Mouse (Mus musculus) embryonic facial prominence, embryonic 12.5 days (tissue): ENCODE measurements around the gene Trpv4. TPM values are rescaled to one million over a fixed set of nuclear protein-coding genes. Genes with fewer than 3 reads are reported as not detected.

Source experiments
- ATAC-seq: fragments of 200-750 bp; cut with Nextera tagmentation; 2 replicates; pipeline ENCODE4 v1.8.0; 2017; ENCODE audit not compliant: insufficient number of reproducible peaks, insufficient read depth, low FRiP score, low TSS enrichment
- H3K27ac ChIP-seq: fragments of 300-500 bp; sonication (generic); 2 replicates; pipeline ENCODE4 v1.5.1; 2016; ENCODE audit warnings: mild to moderate bottlenecking
- H3K27me3 ChIP-seq: fragments of 300-500 bp; sonication (generic); 2 replicates; pipeline ENCODE4 v1.6.1; 2016; ENCODE audit warnings: mild to moderate bottlenecking, moderate library complexity
- H3K36me3 ChIP-seq: fragments of 300-500 bp; sonication (generic); 2 replicates; pipeline ENCODE4 v1.6.1; 2016; ENCODE audit warnings: mild to moderate bottlenecking
- H3K4me1 ChIP-seq: fragments of 300-500 bp; sonication (generic); 2 replicates; pipeline ENCODE4 v1.6.1; 2016
- H3K4me2 ChIP-seq: fragments of 300-500 bp; sonication (generic); replicated peaks from 2 replicates; pipeline ENCODE4 v1.6.1; 2016; ENCODE audit warnings: mild to moderate bottlenecking, moderate library complexity
- H3K4me3 ChIP-seq: fragments of 300-500 bp; sonication (generic); 2 replicates; pipeline ENCODE4 v1.5.1; 2016; ENCODE audit warnings: mild to moderate bottlenecking
- H3K9ac ChIP-seq: fragments of 300-500 bp; sonication (generic); 2 replicates; pipeline ENCODE4 v1.6.1; 2016; ENCODE audit warnings: mild to moderate bottlenecking, moderate library complexity
- H3K9me3 ChIP-seq: fragments of 300-500 bp; sonication (generic); 2 replicates; pipeline ENCODE4 v1.6.1; 2016; ENCODE audit warnings: mild to moderate bottlenecking, moderate library complexity
- WGBS: fragments of 180-500 bp; shearing (Covaris S2); methylation state at CpG from one replicate; pipeline ENCODE4 v1.1.7; 2016; 5-methylcytosine and 5-hydroxymethylcytosine counted together
- polyA plus RNA-seq: library from polyadenylated mRNA; unstranded; fragments of >200 nt; fragmentation: Nextera tagmentation; extraction: Ambion mirVana; gene quantifications from 2 replicates; pipeline ENCODE4 v1.2.1, GENCODE M21; 2016

Gene Trpv4
- polyA plus RNA-seq, 1 experiment from 2014 or later: 3.2 TPM

DNA sequence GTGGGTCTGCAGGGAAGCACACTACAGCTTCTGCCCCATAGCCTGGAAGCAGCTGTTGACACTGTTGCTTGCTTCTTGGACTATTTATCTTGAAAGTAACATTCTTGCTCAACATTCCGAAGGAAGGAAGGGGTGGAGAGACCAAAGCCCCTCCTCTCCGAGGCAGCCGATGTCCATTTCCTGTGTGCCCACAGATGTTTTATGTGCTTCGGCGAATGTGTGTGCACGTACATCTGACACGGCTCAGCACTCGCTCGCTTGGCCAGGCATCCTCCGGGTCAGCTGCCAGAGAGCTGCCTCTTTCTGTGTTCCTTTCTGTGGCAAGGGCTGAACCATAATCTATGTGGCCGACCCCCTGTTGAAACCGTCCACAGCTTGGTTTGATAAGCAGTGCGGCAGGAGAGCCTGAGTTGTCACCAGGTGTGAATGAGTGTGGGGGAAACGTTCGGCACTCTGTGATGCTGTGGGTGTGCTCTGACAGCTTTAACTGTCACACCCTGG lies 63.4 kb downstream of the Trpv4 start:
- H3K4me1 ChIP-seq: peaks cover 60% of the 10 kb centered on the region
- H3K9me3 ChIP-seq: no peaks in the 10 kb centered on the region
- 39% methylated on average over 15 of the region's 15 CpGs for WGBS
- no peaks in the 10 kb centered on the region for H3K36me3 ChIP-seq
- H3K4me3 ChIP-seq: no peak overlapping the region
- H3K27me3 ChIP-seq: no peaks in the 10 kb centered on the region
- H3K4me2 ChIP-seq: 0 out of 2 replicates have a peak overlapping the region, but pooled peaks have one; percentile 2
- ATAC-seq: no peak
- H3K27ac ChIP-seq: peak overlapping the region; percentile 46; the same call in 1 of the 2 replicates
- no peak overlapping the region for H3K9ac ChIP-seq

DNA sequence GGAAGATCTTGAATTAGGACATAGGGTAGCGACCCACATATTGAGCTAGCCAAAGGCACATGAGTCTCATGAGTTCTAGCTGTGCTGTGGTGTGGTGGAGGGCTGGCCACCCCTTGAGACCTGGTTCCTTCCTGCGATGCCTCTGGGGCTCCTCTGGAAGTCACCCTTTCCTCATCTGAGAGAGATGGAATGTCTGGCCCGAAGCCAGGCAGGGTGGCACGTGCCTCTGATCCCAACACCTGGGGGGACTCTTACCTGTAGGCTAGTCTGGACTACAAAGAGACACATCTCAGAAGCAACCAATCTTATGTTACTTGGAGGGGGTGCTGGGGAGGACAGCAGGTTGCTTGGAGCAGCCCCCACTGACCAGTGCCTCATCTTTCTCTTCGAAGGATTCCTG lies 64.3 kb downstream of the Trpv4 start:
- H3K9me3 ChIP-seq: no peaks in the 10 kb centered on the region
- no peaks in the 10 kb centered on the region for H3K36me3 ChIP-seq
- H3K4me1 ChIP-seq: peaks cover 68% of the 10 kb centered on the region
- H3K4me2 ChIP-seq: no peak overlapping the region
- WGBS: 81% methylated on average over 5 of the region's 5 CpGs
- no peaks in the 10 kb centered on the region for H3K27me3 ChIP-seq
- no peak overlapping the region for H3K4me3 ChIP-seq
- H3K27ac ChIP-seq: peak overlapping the region; percentile 46; the same call in 1 of the 2 replicates
- no peak for ATAC-seq
- no peak overlapping the region for H3K9ac ChIP-seq

GRCm38 (mm10) chr5:114593161-114593821 lies 64.9 kb downstream of the Trpv4 start:
- H3K4me2 ChIP-seq: peak overlapping the region; percentile 13
- H3K36me3 ChIP-seq: no peaks in the 10 kb centered on the region
- H3K27me3 ChIP-seq: no peaks in the 10 kb centered on the region
- H3K9ac ChIP-seq: no peak overlapping the region
- peak overlapping the region; percentile 46; the same call in 1 of the 2 replicates for H3K27ac ChIP-seq
- peaks cover 75% of the 10 kb centered on the region for H3K4me1 ChIP-seq
- no peak for ATAC-seq
- H3K4me3 ChIP-seq: no peak overlapping the region
- H3K9me3 ChIP-seq: no peaks in the 10 kb centered on the region
- WGBS: 37% methylated on average over 12 of the region's 12 CpGs

DNA sequence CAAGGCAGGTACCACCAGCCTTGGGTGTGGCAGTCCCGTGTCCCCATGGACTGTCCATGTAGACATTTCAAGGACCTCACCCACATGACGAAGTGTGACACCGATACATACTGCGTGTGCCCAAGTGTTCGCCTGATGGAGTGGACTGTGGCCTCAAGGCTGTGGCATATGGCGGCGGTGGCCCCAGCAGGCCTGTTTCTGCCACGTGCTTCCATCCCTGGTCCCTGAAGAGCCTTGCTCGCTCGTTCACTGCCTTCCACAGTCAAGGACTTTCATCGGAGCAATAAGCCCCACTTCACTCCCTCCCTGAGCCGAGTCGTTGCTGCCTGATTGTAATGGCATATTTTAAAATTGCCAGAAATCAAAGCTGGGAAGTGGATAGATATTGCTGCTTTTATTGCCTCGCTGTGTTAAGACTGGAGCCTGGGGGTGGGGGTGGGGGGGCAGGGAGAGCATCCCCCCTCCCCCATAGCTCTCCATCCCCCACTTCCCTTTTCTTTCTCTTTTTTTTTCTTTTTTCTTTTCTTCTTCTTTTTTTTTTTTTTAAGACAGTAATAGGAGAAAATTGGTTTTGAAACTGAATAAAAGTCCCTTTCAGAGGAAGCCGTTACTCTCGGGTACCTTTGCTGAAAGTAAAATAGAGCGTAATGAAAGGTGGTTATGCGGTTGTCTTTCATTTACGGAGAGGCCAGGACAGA lies 65.6 kb downstream of the Trpv4 start:
- Histone ChIP-seq H3K27me3 (no peaks in the 10 kb centered on the region), H3K27ac (peak overlapping the region; percentile 69; the same call in 1 of the 2 replicates)
- no peak for ATAC-seq

GRCm38 (mm10) chr5:114591151-114591561 lies 67.1 kb downstream of the Trpv4 start:
- H3K4me3 ChIP-seq: no peak overlapping the region
- H3K4me2 ChIP-seq: no peak overlapping the region
- peaks cover 68% of the 10 kb centered on the region for H3K4me1 ChIP-seq
- H3K27me3 ChIP-seq: no peaks in the 10 kb centered on the region
- WGBS: 54% methylated on average over 15 of the region's 15 CpGs
- ATAC-seq: no peak
- no peak overlapping the region for H3K9ac ChIP-seq
- no peaks in the 10 kb centered on the region for H3K36me3 ChIP-seq
- H3K27ac ChIP-seq: no peak overlapping the region; the same call in 1 of the 2 replicates
- H3K9me3 ChIP-seq: no peaks in the 10 kb centered on the region

More for the DNA sequence above, 65.6 kb downstream of the Trpv4 start:
- Histone ChIP-seq H3K4me1 (peaks cover 77% of the 10 kb centered on the region), H3K9me3 (no peaks in the 10 kb centered on the region), H3K4me3 (no peak overlapping the region), H3K4me2 (peak overlapping the region; percentile 13; the same call in 1 of the 2 replicates), H3K36me3 (no peaks in the 10 kb centered on the region), H3K9ac (no peak overlapping the region)
- 44% methylated on average over 19 of the region's 19 CpGs for WGBS

DNA sequence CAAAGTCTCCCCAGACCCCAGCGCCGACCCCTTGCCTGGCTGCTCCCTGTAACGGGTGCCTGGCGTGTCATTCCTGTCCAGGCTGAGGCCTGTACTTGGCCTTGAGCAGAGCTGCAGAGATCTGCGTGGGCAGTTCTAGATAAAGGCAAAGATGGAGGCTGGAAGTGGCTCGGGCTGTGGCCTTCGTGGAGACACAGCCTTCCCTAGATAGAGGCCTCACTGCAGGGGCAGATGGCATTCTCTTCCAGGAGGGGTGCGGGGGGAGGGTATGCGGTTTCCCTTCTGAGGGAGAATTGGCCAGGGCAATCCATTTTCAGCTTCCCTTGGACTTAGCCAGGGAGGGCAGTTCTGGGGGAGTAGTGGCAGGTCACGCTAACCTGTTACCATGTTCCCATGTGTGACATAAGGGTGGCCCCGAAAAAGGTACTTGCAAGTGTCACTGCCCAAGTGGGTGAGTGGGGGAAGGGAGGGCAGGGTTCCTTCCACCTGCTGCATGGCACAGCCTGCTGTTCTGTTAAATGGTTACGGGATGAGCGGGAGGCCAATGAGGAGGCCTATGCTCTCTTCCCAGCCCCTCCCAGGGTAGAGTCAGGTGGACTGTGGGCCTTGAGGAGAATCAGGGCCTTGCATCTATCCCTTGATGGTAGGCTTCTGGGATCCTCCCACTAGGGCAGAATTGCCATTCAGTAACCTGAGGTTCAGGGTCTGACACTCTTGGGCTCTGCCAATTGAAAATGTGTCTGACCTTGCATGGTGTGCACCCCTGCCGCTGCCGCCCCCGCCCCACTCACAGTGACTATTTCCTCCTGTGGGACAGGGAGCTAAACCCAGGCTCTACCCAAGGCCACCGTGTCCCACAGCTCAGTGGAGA lies 67.9 kb downstream of the Trpv4 start:
- H3K9me3 ChIP-seq: no peaks in the 10 kb centered on the region
- no peak overlapping the region for H3K27ac ChIP-seq
- peaks cover 77% of the 10 kb centered on the region for H3K4me1 ChIP-seq
- H3K36me3 ChIP-seq: no peaks in the 10 kb centered on the region
- H3K4me3 ChIP-seq: no peak overlapping the region
- no peak overlapping the region for H3K9ac ChIP-seq
- ATAC-seq: no peak
- WGBS: 78% methylated on average over 17 of the region's 17 CpGs
- no peaks in the 10 kb centered on the region for H3K27me3 ChIP-seq
- H3K4me2 ChIP-seq: no peak overlapping the region

DNA sequence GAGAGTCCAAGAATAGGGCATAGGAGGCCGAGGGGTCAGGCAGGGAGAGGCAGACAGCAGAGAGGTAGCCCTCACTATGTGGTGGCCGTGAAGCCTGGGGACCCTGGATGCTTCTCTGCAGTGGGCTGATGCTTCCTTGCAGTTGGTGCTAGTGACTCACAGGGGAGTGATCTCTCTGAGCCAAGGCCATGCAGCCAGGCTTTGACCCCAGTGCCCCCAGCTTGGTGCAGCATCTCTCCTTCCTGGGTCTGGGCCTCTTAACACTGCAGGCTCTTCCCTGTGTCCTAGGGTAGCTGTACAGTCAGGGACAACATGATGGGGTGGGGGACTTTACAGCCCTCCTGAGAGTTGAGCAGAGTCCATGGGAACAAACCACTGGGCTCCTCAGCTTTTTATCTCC lies 68.8 kb downstream of the Trpv4 start:
- Histone ChIP-seq H3K4me2 (no peak overlapping the region), H3K4me1 (peaks cover 77% of the 10 kb centered on the region), H3K36me3 (no peaks in the 10 kb centered on the region), H3K27me3 (no peaks in the 10 kb centered on the region), H3K27ac (no peak overlapping the region), H3K9ac (no peak overlapping the region), H3K4me3 (no peak overlapping the region), H3K9me3 (no peaks in the 10 kb centered on the region)
- WGBS: 14% methylated on average over 2 of the region's 2 CpGs
- no peak for ATAC-seq

DNA sequence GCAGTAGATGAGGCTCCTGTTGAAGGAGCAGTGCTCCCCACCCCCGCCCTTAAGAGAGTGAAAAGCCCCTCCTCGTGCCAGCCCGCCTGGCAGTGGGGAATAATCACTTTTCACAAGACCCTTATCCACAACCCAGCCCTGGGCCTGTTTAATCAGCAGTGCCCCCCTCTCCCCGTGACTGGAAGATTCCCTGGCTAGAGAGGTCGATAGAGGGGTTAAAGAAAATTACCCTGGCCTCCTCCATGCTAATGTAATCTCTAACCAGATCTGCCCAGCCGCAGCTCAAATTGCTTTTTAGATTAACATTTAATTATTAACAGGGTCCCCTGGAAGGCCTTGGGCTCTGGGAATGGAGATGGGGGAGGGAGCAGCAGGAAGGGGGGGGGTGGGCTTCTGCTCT lies 69.2 kb downstream of the Trpv4 start:
- H3K9me3 ChIP-seq: no peaks in the 10 kb centered on the region
- 18% methylated on average over 6 of the region's 6 CpGs for WGBS
- H3K4me1 ChIP-seq: peaks cover 77% of the 10 kb centered on the region
- no peak overlapping the region for H3K27ac ChIP-seq
- H3K4me3 ChIP-seq: no peak overlapping the region
- no peak overlapping the region for H3K9ac ChIP-seq
- H3K4me2 ChIP-seq: no peak overlapping the region
- no peak for ATAC-seq
- H3K36me3 ChIP-seq: no peaks in the 10 kb centered on the region
- H3K27me3 ChIP-seq: no peaks in the 10 kb centered on the region

GRCm38 (mm10) chr5:114588416-114588815 lies 69.8 kb downstream of the Trpv4 start:
- H3K36me3 ChIP-seq: no peaks in the 10 kb centered on the region
- H3K9ac ChIP-seq: no peak overlapping the region
- no peaks in the 10 kb centered on the region for H3K9me3 ChIP-seq
- H3K4me2 ChIP-seq: no peak overlapping the region
- H3K27me3 ChIP-seq: no peaks in the 10 kb centered on the region
- no peak overlapping the region for H3K27ac ChIP-seq
- H3K4me1 ChIP-seq: peaks cover 77% of the 10 kb centered on the region
- no peak overlapping the region for H3K4me3 ChIP-seq
- 36% methylated on average over 10 of the region's 10 CpGs for WGBS
- no peak for ATAC-seq

- Histone ChIP-seq H3K27ac (no peak overlapping the region), H3K4me3 (no peak overlapping the region), H3K4me1 (peaks cover 77% of the 10 kb centered on the region), H3K9ac (no peak overlapping the region), H3K9me3 (no peaks in the 10 kb centered on the region), H3K27me3 (no peaks in the 10 kb centered on the region), H3K36me3 (no peaks in the 10 kb centered on the region), H3K4me2 (no peak overlapping the region)
- 36% methylated on average over 9 of the region's 9 CpGs for WGBS
- ATAC-seq: no peak
Measured at GRCm38 (mm10) chr5:114587908-114588307, 70.3 kb downstream of the Trpv4 start.

GRCm38 (mm10) chr5:114585682-114586081 lies 72.5 kb downstream of the Trpv4 start:
- Histone ChIP-seq H3K4me3 (no peak overlapping the region), H3K4me2 (peak overlapping the region; percentile 12; the same call in 1 of the 2 replicates), H3K36me3 (no peaks in the 10 kb centered on the region), H3K27me3 (no peaks in the 10 kb centered on the region), H3K9ac (peak overlapping the region; percentile 7; the same call in 1 of the 2 replicates), H3K9me3 (no peaks in the 10 kb centered on the region), H3K27ac (peak overlapping the region; percentile 69), H3K4me1 (peaks cover 60% of the 10 kb centered on the region)
- no peak for ATAC-seq
- WGBS: 6% methylated on average over 5 of the region's 5 CpGs
